Mouse (Mus musculus) neural tube, embryonic 12.5 days (tissue): ENCODE data around the gene Plin3. TPM values are rescaled to one million over a fixed set of nuclear protein-coding genes. Genes with fewer than 3 reads are reported as not detected.
"Not testable (repeated sequence)": the region's sequence is repeated elsewhere in the genome, so short reads cannot be mapped to it uniquely, and the experiment has no call there.

Experiments
- ATAC-seq: fragments of 200-750 bp; cut with Nextera tagmentation; 2 replicates; pipeline ENCODE4 v1.8.0; 2017; ENCODE audit warnings: low read depth, mild to moderate bottlenecking, moderate TSS enrichment, moderate library complexity; ENCODE audit not compliant: low FRiP score
- H3K27ac ChIP-seq: fragments of 300-500 bp; sonication (generic); 2 replicates; pipeline ENCODE4 v1.5.1; 2016
- H3K27me3 ChIP-seq: fragments of 300-500 bp; sonication (generic); replicated peaks from 2 replicates; pipeline ENCODE4 v1.6.1; 2016; ENCODE audit warnings: mild to moderate bottlenecking
- H3K36me3 ChIP-seq: fragments of 300-500 bp; sonication (generic); 2 replicates; pipeline ENCODE4 v1.6.1; 2016; ENCODE audit warnings: mild to moderate bottlenecking
- H3K4me1 ChIP-seq: fragments of 300-500 bp; sonication (generic); 2 replicates; pipeline ENCODE4 v1.6.1; 2016
- H3K4me2 ChIP-seq: fragments of 300-500 bp; sonication (generic); replicated peaks from 2 replicates; pipeline ENCODE4 v1.6.1; 2016; ENCODE audit warnings: mild to moderate bottlenecking
- H3K4me3 ChIP-seq: fragments of 300-500 bp; sonication (generic); 2 replicates; pipeline ENCODE4 v1.5.1; 2016
- H3K9ac ChIP-seq: fragments of 300-500 bp; sonication (generic); 2 replicates; pipeline ENCODE4 v1.6.1; 2016; ENCODE audit warnings: mild to moderate bottlenecking
- H3K9me3 ChIP-seq: fragments of 300-500 bp; sonication (generic); 2 replicates; pipeline ENCODE4 v1.6.1; 2016; ENCODE audit warnings: mild to moderate bottlenecking
- WGBS: fragments of 180-500 bp; shearing (Covaris S2); methylation state at CpG from one replicate; pipeline ENCODE4 v1.1.7; 2016; 5-methylcytosine and 5-hydroxymethylcytosine counted together
- polyA plus RNA-seq: library from polyadenylated mRNA; unstranded; fragments of >200 nt; fragmentation: Nextera tagmentation; extraction: Ambion mirVana; gene quantifications from 2 replicates; pipeline ENCODE4 v1.2.1, GENCODE M21; 2016

Plin3 gene
- polyA plus RNA-seq, 1 experiment from 2014 or later, result 31.7 TPM

GRCm38 (mm10) chr17:56269741-56270140, 22.9 kb downstream of the Plin3 start:
- Histone ChIP-seq H3K4me1 (peaks cover 7% of the 10 kb centered on the region; the same call in 1 of the 2 replicates), H3K27ac (peak overlapping the region; percentile 7; the same call in 1 of the 2 replicates), H3K4me3 (peak overlapping the region; percentile 31), H3K9ac (peak overlapping the region; percentile 42; the same call in 1 of the 2 replicates), H3K36me3 (peaks cover 5% of the 10 kb centered on the region; the same call in 1 of the 2 replicates), H3K27me3 (no peaks in the 10 kb centered on the region), H3K9me3 (no peaks in the 10 kb centered on the region), H3K4me2 (peak overlapping the region; percentile 69)
- WGBS, result 77% methylated on average over 3 of the region's 3 CpGs
- peak; percentile 42; the same call in 1 of the 2 replicates for ATAC-seq

- H3K27me3 ChIP-seq, result no peaks in the 10 kb centered on the region
- H3K4me1 ChIP-seq, result peaks cover 7% of the 10 kb centered on the region; the same call in 1 of the 2 replicates
- peak overlapping the region; percentile 31 for H3K4me3 ChIP-seq
- peaks cover 8% of the 10 kb centered on the region; the same call in 1 of the 2 replicates for H3K36me3 ChIP-seq
- peak; percentile 77 for ATAC-seq
- H3K9ac ChIP-seq, result peak overlapping the region; percentile 42; the same call in 1 of the 2 replicates
- peak overlapping the region; percentile 69 for H3K4me2 ChIP-seq
- 26% methylated on average over 12 of the region's 12 CpGs for WGBS
- no peaks in the 10 kb centered on the region for H3K9me3 ChIP-seq
- peak overlapping the region; percentile 7; the same call in 1 of the 2 replicates for H3K27ac ChIP-seq
Observed at GRCm38 (mm10) chr17:56269153-56269630, 23.5 kb downstream of the Plin3 start.

DNA sequence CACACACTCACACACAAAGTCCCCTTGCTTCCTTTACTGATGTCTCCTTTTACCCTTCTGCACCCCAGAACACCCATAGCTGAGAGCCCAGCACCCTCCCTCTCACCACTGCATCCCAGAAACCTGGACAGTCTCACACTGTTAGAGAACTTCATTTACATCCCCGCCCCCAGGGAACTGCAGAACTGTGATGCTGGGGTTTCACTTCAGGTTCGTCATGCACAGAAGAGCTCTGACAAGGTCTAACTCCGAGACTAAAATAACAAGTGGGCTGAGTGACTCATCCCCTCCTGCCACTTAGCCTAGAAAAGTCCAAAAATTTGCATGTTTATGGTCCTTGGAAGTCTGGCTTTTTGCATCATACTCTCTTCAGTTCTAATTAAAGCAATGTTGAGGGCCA, 26.4 kb downstream of the Plin3 start:
- Histone ChIP-seq H3K36me3 (peaks cover 27% of the 10 kb centered on the region), H3K9ac (no peak overlapping the region), H3K4me2 (no peak overlapping the region), H3K9me3 (no peaks in the 10 kb centered on the region), H3K27me3 (no peaks in the 10 kb centered on the region), H3K4me1 (peaks cover 11% of the 10 kb centered on the region; the same call in 1 of the 2 replicates), H3K4me3 (no peak overlapping the region), H3K27ac (no peak overlapping the region)
- no peak for ATAC-seq
- 73% methylated on average over 3 of the region's 3 CpGs for WGBS

DNA sequence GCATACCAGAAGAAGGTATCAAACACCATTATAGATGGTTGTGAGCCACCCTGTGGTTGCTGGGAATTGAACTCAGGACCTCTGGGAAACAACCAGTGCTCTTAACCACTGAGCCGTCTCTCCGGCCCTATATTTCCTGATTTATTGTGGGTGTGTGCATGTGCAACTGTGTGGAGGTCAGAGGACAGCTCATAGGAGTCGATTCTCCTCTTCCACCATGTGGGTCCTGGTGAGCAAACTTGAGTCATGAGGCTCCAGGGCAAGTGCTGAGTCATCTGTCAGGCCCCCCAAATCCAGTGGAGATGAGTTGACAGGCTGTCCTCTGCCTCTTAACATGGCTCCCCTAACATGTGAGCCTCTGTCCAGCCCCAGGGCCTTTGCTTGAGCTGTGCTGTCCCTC, 26.8 kb downstream of the Plin3 start:
- no peak overlapping the region for H3K9ac ChIP-seq
- H3K4me3 ChIP-seq, result no peak overlapping the region
- no peaks in the 10 kb centered on the region for H3K27me3 ChIP-seq
- H3K9me3 ChIP-seq, result no peaks in the 10 kb centered on the region
- no peak overlapping the region for H3K4me2 ChIP-seq
- peaks cover 31% of the 10 kb centered on the region for H3K36me3 ChIP-seq
- no peak overlapping the region for H3K27ac ChIP-seq
- H3K4me1 ChIP-seq, result peaks cover 15% of the 10 kb centered on the region
- WGBS, result 84% methylated on average over 3 of the region's 3 CpGs
- ATAC-seq, result no peak

DNA sequence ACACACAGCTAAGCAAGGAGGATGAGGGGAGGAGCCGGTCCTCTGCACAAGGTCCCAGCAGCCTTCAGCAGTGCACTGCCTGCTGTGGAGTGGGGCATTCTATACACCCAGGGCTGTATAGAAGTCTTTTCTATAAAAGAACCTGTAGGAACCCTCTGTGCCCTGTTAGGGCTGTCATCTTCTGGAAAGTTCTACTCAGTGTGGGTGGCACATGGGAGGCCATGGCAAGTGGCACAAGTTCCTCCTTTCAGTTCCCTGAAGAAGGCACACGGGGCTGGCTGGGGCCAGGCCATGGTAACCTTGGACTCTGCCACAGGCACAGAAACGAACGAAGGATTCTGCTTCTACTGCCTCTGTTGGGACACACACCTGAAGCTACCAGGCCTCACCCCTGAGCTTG, 27.7 kb downstream of the Plin3 start:
- H3K27ac ChIP-seq, result no peak overlapping the region
- no peak overlapping the region for H3K9ac ChIP-seq
- H3K4me3 ChIP-seq, result no peak overlapping the region
- H3K4me1 ChIP-seq, result peaks cover 23% of the 10 kb centered on the region
- over 99% methylated on average over 4 of the region's 4 CpGs for WGBS
- H3K9me3 ChIP-seq, result no peaks in the 10 kb centered on the region
- ATAC-seq, result no peak
- H3K27me3 ChIP-seq, result no peaks in the 10 kb centered on the region
- H3K36me3 ChIP-seq, result peaks cover 39% of the 10 kb centered on the region
- no peak overlapping the region for H3K4me2 ChIP-seq

- no peak overlapping the region for H3K4me2 ChIP-seq
- H3K36me3 ChIP-seq, result peaks cover 49% of the 10 kb centered on the region
- H3K27me3 ChIP-seq, result no peaks in the 10 kb centered on the region
- H3K9me3 ChIP-seq, result no peaks in the 10 kb centered on the region
- no peak overlapping the region for H3K9ac ChIP-seq
- H3K27ac ChIP-seq, result no peak overlapping the region
- no peak overlapping the region for H3K4me3 ChIP-seq
- ATAC-seq, result peak; percentile 54; the same call in 1 of the 2 replicates
- peaks cover 26% of the 10 kb centered on the region for H3K4me1 ChIP-seq
- WGBS, result 24% methylated on average over 8 of the region's 8 CpGs
Observed at GRCm38 (mm10) chr17:56264020-56264419, 28.7 kb downstream of the Plin3 start.

DNA sequence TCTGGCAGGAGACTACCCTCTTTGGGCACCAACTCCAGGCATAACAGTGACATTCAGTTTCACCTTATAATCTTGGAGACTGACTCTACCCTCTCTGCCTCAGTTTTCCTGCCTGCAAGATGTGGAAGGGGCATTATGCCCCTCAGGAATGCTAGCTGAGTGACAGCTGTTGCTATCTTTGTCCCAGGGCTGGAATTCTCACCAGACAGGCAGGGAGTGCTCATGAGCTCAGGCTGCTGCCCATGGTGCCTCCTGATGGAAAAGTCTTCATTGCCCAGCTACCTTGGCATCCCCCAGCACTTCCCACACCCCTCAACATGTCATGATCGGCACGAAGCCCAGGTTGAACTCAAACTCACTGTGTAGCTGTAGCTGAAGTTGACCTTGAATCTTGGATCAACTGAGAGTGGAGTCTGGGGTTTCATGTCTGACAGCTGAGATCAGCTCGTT, 30.0 kb downstream of the Plin3 start:
- H3K27ac ChIP-seq, result no peak overlapping the region
- H3K27me3 ChIP-seq, result no peaks in the 10 kb centered on the region
- 89% methylated on average over 3 of the region's 3 CpGs for WGBS
- H3K4me1 ChIP-seq, result peaks cover 38% of the 10 kb centered on the region
- ATAC-seq, result no peak
- H3K9ac ChIP-seq, result no peak overlapping the region
- no peak overlapping the region for H3K4me3 ChIP-seq
- no peaks in the 10 kb centered on the region for H3K9me3 ChIP-seq
- peaks cover 60% of the 10 kb centered on the region for H3K36me3 ChIP-seq
- no peak overlapping the region for H3K4me2 ChIP-seq

- H3K9me3 ChIP-seq, result no peaks in the 10 kb centered on the region
- WGBS, result 83% methylated on average over 3 of the region's 3 CpGs
- no peak overlapping the region for H3K9ac ChIP-seq
- no peaks in the 10 kb centered on the region for H3K27me3 ChIP-seq
- H3K4me3 ChIP-seq, result no peak overlapping the region
- no peak for ATAC-seq
- peaks cover 43% of the 10 kb centered on the region for H3K4me1 ChIP-seq
- no peak overlapping the region for H3K27ac ChIP-seq
- peaks cover 60% of the 10 kb centered on the region for H3K36me3 ChIP-seq
- no peak overlapping the region for H3K4me2 ChIP-seq
Observed at GRCm38 (mm10) chr17:56261166-56261565, 31.5 kb downstream of the Plin3 start.

- ATAC-seq, result no peak
- whole genome bisulfite sequencing, result 93% methylated on average over 10 of the region's 10 CpGs
- no peaks in the 10 kb centered on the region for H3K27me3 ChIP-seq
- no peak overlapping the region for H3K27ac ChIP-seq
- H3K9me3 ChIP-seq, result no peaks in the 10 kb centered on the region
- no peak overlapping the region for H3K4me3 ChIP-seq
- H3K36me3 ChIP-seq, result peaks cover 52% of the 10 kb centered on the region
- H3K9ac ChIP-seq, result 0 out of 2 replicates have a peak overlapping the region, but pooled peaks have one; percentile 26
- peaks cover 43% of the 10 kb centered on the region for H3K4me1 ChIP-seq
- peak overlapping the region; percentile 92; the same call in 1 of the 2 replicates for H3K4me2 ChIP-seq
Observed at GRCm38 (mm10) chr17:56259301-56260037, 33.2 kb downstream of the Plin3 start.

GRCm38 (mm10) chr17:56258812-56259211, 33.9 kb downstream of the Plin3 start:
- H3K9ac ChIP-seq, result 0 out of 2 replicates have a peak overlapping the region, but pooled peaks have one; percentile 26

DNA sequence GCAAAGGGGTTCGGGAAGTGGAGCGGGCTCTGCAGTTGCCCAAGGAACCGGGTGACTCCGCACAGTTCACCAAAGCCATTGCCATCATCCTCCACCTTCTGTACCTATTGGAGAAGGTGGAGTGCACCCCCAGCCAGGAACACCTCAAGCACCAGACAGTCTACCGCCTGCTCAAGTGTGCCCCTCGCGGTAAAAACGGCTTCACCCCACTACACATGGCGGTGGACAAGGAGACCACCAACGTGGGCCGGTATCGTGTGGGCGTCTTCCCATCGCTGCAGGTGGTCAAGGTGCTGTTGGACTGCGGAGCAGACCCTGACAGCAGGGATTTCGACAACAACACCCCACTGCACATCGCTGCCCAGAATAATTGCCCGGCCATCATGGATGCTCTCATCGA, 34.4 kb downstream of the Plin3 start:
- not testable (repeated sequence) for H3K9ac ChIP-seq

More at GRCm38 (mm10) chr17:56258812-56259211, 33.9 kb downstream of the Plin3 start:
- 89% methylated on average over 2 of the region's 2 CpGs for WGBS
- Histone ChIP-seq H3K36me3 (peaks cover 52% of the 10 kb centered on the region), H3K4me2 (peak overlapping the region; percentile 92), H3K4me1 (peaks cover 43% of the 10 kb centered on the region)
- H3K4me3 ChIP-seq, ATAC-seq, H3K9me3 ChIP-seq, H3K27me3 ChIP-seq, H3K27ac ChIP-seq: not testable (repeated sequence)

GRCm38 (mm10) chr17:56257181-56257894, 35.3 kb downstream of the Plin3 start:
- Histone ChIP-seq H3K4me2 (peak overlapping the region; percentile 92), H3K27ac (0 out of 2 replicates have a peak overlapping the region, but pooled peaks have one; percentile 50), H3K4me1 (peaks cover 43% of the 10 kb centered on the region), H3K4me3 (peak overlapping the region; percentile 78), H3K9me3 (no peaks in the 10 kb centered on the region), H3K36me3 (peaks cover 44% of the 10 kb centered on the region), H3K27me3 (no peaks in the 10 kb centered on the region), H3K9ac (peak overlapping the region; percentile 68)
- WGBS, result 13% methylated on average over 58 of the region's 58 CpGs
- no peak for ATAC-seq

More for the DNA sequence above, 34.4 kb downstream of the Plin3 start:
- peaks cover 43% of the 10 kb centered on the region for H3K4me1 ChIP-seq
- H3K4me2 ChIP-seq, result peak overlapping the region; percentile 92
- not testable (repeated sequence) for H3K27ac ChIP-seq, H3K4me3 ChIP-seq, ATAC-seq, H3K9me3 ChIP-seq, H3K27me3 ChIP-seq
- peaks cover 52% of the 10 kb centered on the region for H3K36me3 ChIP-seq
- 94% methylated on average over 19 of the region's 19 CpGs for WGBS
